Mouse (Mus musculus) heart, adult 2 months (tissue): Measurements from ENCODE around the gene Uqcc1. TPM values are rescaled to one million over a fixed set of nuclear protein-coding genes. Genes with fewer than 3 reads are reported as not detected.
A peak's percentile ranks its signal among the peaks of the same experiment; 100 is the strongest.

Experiments
- DNase-seq, 2 experiments: peaks; one replicate each; pipeline ENCODE4 v3.0.0; 2021
- H3K27ac ChIP-seq: fragments of 200-600 bp; 2 replicates; pipeline ENCODE4 v1.8.1; 2022
- H3K27me3 ChIP-seq: fragments of 200-500 bp; 2 replicates; pipeline ENCODE4 v1.6.1; 2012; ENCODE audit warnings: mild to moderate bottlenecking, low read length, inconsistent platforms, mixed read lengths; ENCODE audit not compliant: control insufficient read depth, insufficient read depth
- H3K36me3 ChIP-seq: fragments of 200-500 bp; 2 replicates; pipeline ENCODE4 v1.6.1; 2012; ENCODE audit warnings: low read length, inconsistent platforms; ENCODE audit not compliant: control insufficient read depth, insufficient read depth
- H3K4me1 ChIP-seq: fragments of 200-500 bp; 2 replicates; pipeline ENCODE4 v1.6.1; 2011; ENCODE audit warnings: low read length; ENCODE audit not compliant: control insufficient read depth, insufficient read depth
- H3K4me3 ChIP-seq: fragments of 200-600 bp; 2 replicates; pipeline ENCODE4 v1.8.1; 2022
- H3K79me2 ChIP-seq: fragments of 200-500 bp; replicated peaks from 2 replicates; pipeline ENCODE4 v1.6.1; 2012; ENCODE audit warnings: mild to moderate bottlenecking, inconsistent platforms, low read length, moderate library complexity, mixed read lengths; ENCODE audit not compliant: control insufficient read depth, insufficient read depth
- H3K9ac ChIP-seq: fragments of 200-500 bp; 2 replicates; pipeline ENCODE4 v1.6.1; 2012; ENCODE audit warnings: low read depth, mild to moderate bottlenecking, control low read depth, inconsistent platforms, low read length, mixed read lengths
- CTCF ChIP-seq: fragments of 200-600 bp; IDR thresholded peaks from 2 replicates; pipeline ENCODE4 v1.8.1; 2022; ENCODE audit warnings: antibody characterized with exemption, mild to moderate bottlenecking, moderate library complexity
- EP300 ChIP-seq: fragments of 200-500 bp; IDR thresholded peaks from 2 replicates; pipeline ENCODE4 v1.6.1; 2011; ENCODE audit warnings: low read depth, low read length, control low read depth; ENCODE audit not compliant: insufficient read depth
- POLR2A ChIP-seq: fragments of 200-500 bp; IDR thresholded peaks from 2 replicates; pipeline ENCODE4 v1.6.1; 2011; ENCODE audit warnings: mild to moderate bottlenecking, low read depth, low read length, control low read depth; ENCODE audit not compliant: insufficient read depth
- WGBS: fragments of 180-500 bp; shearing (Covaris S2); methylation state at CpG from one replicate; pipeline ENCODE4 v1.1.7; 2018; 5-methylcytosine and 5-hydroxymethylcytosine counted together
- intact Hi-C: fragments of 180-260 bp; cut with DNase I; formaldehyde crosslinking; loops from one replicate; pipeline ENCODE4 v1.15.1; 2025
- polyA plus RNA-seq: library from polyadenylated mRNA; depleted of rRNA; stranded (reverse); fragments of >200 nt; gene quantifications from 2 replicates; pipeline ENCODE4 v1.2.3, GENCODE M21; 2012
- total RNA-seq, 2 experiments: library from RNA; stranded (reverse); gene quantifications; 2 replicates each; pipeline ENCODE4 v1.2.3; 2021

The Uqcc1 gene
- total and polyA plus RNA-seq, 3 experiments = 144 to 270 (median 268) TPM

DNA sequence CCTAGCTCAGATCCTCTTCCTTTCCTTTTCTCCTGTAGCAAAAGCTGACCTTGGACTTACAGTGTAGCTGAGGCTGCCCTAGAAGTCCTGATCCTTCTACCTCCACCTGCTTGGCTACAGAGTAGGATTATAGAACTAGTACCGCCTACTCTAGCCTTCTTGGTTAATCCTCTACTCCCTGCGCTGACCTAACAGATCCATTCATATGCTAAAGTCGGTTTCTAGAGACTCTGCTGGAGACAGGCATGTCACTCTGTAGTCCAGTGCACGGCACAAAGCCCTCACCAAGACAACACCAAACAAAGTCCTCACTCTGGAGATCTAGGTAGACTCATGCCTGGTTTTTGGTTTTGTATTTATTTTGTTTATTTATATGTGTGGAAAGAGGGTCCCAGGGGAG is 16.4 kb upstream of the Uqcc1 start:
- intact Hi-C loops = loop anchor here (1.0 to 10.0 kb wide), 2 partner anchors 98 to 252 kb away; partner anchors contain the start of gene Trpc4ap
- no peak for TF ChIP-seq POLR2A
- no peak for TF ChIP-seq EP300
- TF ChIP-seq CTCF = no peak
- Histone ChIP-seq H3K36me3 (no peaks in the 10 kb centered on the region), H3K27me3 (no peaks in the 10 kb centered on the region), H3K4me3 (no peak overlapping the region), H3K9ac (no peak overlapping the region), H3K4me1 (no peaks in the 10 kb centered on the region), H3K79me2 (no peaks in the 10 kb centered on the region), H3K27ac (no peak overlapping the region)
- no peak for DNase-seq
- WGBS = 49% methylated on average over 4 of the region's 4 CpGs

DNA sequence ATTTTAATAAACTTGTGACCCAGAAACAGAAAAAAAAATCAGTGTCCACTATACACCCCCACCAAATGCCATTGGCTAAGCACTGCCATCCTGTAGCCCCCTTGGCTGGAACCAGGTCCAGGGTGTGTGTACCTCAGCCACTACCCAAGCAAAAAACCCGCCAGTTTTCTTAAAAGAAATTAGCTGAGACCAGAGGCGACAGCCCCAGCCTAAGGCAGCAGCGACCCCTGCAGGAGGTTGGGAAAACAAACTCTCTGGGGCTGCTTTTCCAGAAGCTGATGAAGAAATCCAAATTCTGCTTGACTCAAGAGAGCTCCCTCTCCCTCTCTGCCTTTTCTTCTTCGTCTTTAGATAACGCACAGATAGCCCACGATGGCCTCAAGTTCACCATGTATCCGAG is 16.0 kb upstream of the Uqcc1 start:
- intact Hi-C loops = loop anchor here (1.0 to 10.0 kb wide), 2 partner anchors 98 to 251 kb away; partner anchors contain the start of gene Trpc4ap
- TF ChIP-seq CTCF = peak; percentile 88
- 0 out of 2 replicates have a peak, but pooled peaks have one; percentile 37 for TF ChIP-seq EP300
- TF ChIP-seq POLR2A = no peak
- Histone ChIP-seq H3K4me3 (no peak overlapping the region), H3K79me2 (no peaks in the 10 kb centered on the region), H3K27ac (no peak overlapping the region), H3K4me1 (no peaks in the 10 kb centered on the region), H3K36me3 (no peaks in the 10 kb centered on the region), H3K27me3 (no peaks in the 10 kb centered on the region), H3K9ac (no peak overlapping the region)
- 5% methylated on average over 7 of the region's 7 CpGs for WGBS
- peak; percentile 44 to 76 for DNase-seq

DNA sequence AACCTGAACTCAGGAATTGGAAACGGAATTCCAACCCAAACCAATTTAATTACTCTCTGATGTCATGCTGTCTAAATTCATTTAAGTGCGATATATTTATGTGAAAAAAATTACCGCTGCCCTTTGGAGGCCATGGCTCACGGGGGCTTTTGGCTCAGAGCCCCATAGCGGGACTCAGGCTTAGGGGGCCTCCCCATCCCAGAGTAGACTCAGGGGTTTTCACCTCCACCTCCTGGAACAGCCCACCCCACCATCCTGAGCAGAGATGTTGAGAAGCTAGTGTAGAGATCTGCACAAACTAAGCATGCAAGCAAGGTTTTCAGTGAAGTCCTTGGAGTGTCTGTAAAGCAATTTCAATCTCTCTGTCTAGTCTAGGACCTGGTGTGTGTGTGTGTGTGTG is 15.5 kb upstream of the Uqcc1 start:
- H3K36me3 ChIP-seq = no peaks in the 10 kb centered on the region
- no peak overlapping the region for H3K9ac ChIP-seq
- no peaks in the 10 kb centered on the region for H3K79me2 ChIP-seq
- no peaks in the 10 kb centered on the region for H3K4me1 ChIP-seq
- TF ChIP-seq POLR2A = no peak
- TF ChIP-seq EP300 = no peak
- no peak for TF ChIP-seq CTCF
- H3K27ac ChIP-seq = no peak overlapping the region
- intact Hi-C loops = loop anchor here (10.0 kb wide), 1 partner anchor 251 kb away; the partner anchor contains the start of gene Trpc4ap
- no peak for DNase-seq
- H3K27me3 ChIP-seq = no peaks in the 10 kb centered on the region
- no peak overlapping the region for H3K4me3 ChIP-seq
- WGBS = 76% methylated on average over 5 of the region's 5 CpGs

DNA sequence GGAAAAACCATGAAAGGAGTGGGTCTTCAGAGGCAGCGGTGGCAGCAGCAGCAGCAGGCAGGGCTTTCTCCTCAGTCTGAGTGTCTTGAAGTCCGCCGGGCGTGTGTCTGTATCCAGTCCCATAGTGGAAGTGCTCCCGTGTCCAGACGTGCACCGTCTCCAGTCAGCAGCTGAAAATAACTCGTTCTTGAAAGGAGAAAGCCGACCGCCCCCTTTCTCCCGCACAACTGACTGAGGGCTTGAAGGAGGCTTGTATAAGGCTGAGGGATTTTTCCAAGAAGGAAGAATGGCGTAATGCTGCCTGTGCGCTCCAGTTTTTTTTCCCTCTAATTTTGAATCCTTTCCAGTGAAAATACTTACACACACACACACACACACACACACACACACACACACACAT is 15.0 kb upstream of the Uqcc1 start, which contains the start of gene Gdf5:
Gene Gdf5, minus strand, starts transcription at position 244 of the 400 bp plus-strand sequence.
- no peak for DNase-seq
- Histone ChIP-seq H3K27ac (no peak within 1 kb of the TSS), H3K4me3 (no peak within 1 kb of the TSS), H3K79me2 (no peaks in the 10 kb centered on the region), H3K27me3 (no peaks in the 10 kb centered on the region), H3K9ac (no peak within 1 kb of the TSS), H3K4me1 (no peaks in the 10 kb centered on the region), H3K36me3 (no peaks in the 10 kb centered on the region)
- TF ChIP-seq POLR2A (no peak), EP300 (no peak), CTCF (no peak)
- WGBS = 30% methylated on average over 13 of the region's 13 CpGs
- intact Hi-C loops = loop anchor here (10.0 kb wide), 1 partner anchor 250 kb away; the partner anchor contains the start of gene Trpc4ap

DNA sequence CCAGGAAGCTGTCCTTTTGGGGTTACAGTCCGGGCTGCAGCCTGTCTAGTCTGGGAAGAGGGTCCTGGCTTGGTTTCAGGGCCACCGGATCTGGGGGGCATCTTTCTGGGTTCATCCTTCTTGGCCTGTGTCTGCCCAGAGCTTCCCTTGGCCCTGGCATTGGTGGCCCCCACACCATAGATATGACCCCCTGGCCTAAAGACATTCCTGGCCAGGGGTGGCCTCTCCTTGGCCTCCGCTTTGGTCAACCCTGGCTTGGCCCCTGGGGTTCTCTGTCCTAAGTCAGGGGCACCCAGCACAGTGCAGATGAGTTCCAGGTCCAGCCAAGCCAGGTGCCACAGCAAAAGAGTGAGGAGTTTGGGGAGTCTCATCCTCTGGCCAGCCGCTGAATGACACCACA is 14.6 kb upstream of the Uqcc1 start:
- H3K36me3 ChIP-seq = no peaks in the 10 kb centered on the region
- H3K4me3 ChIP-seq = no peak overlapping the region
- intact Hi-C loops = loop anchor here (10.0 kb wide), 1 partner anchor 250 kb away; the partner anchor contains the start of gene Trpc4ap
- no peak overlapping the region for H3K27ac ChIP-seq
- H3K4me1 ChIP-seq = no peaks in the 10 kb centered on the region
- no peaks in the 10 kb centered on the region for H3K27me3 ChIP-seq
- WGBS = 81% methylated on average over 4 of the region's 4 CpGs
- no peaks in the 10 kb centered on the region for H3K79me2 ChIP-seq
- TF ChIP-seq EP300 (no peak), CTCF (no peak), POLR2A (no peak)
- no peak for DNase-seq
- H3K9ac ChIP-seq = no peak overlapping the region

DNA sequence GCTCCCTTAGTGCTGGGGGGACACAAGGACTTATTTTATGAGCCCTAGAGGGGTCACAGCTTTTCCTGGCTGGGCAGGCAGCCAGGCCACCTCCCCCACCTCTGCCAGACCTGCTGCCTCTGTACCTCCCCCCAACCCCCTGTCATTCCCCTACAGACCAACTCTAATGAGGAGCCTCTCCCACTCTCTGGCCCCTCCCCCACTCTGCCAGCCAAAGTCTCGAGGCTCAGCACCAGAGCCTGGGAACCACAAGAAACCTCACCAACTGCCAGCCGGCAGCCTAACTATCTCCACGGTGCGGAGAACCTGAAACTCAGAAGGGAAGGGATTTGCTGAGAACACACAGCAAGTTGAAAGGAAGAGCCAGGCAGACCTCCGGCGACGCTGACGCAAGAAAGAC is 13.4 kb upstream of the Uqcc1 start:
- intact Hi-C loops = loop anchor here (10.0 kb wide), 1 partner anchor 249 kb away; the partner anchor contains the start of gene Trpc4ap

More for the DNA sequence above, 13.4 kb upstream of the Uqcc1 start:
- no peak overlapping the region for H3K4me3 ChIP-seq
- no peaks in the 10 kb centered on the region for H3K36me3 ChIP-seq
- no peaks in the 10 kb centered on the region for H3K4me1 ChIP-seq
- H3K27me3 ChIP-seq = no peaks in the 10 kb centered on the region
- WGBS = 19% methylated on average over 8 of the region's 8 CpGs
- no peak overlapping the region for H3K27ac ChIP-seq
- no peak overlapping the region for H3K9ac ChIP-seq
- TF ChIP-seq CTCF (no peak), POLR2A (no peak), EP300 (no peak)
- H3K79me2 ChIP-seq = no peaks in the 10 kb centered on the region
- no peak for DNase-seq
